Mouse (Mus musculus) heart, embryonic 10.5 days (tissue): ENCODE data around the gene Spats2l. TPM values are rescaled to one million over a fixed set of nuclear protein-coding genes. Genes with fewer than 3 reads are reported as not detected.

Source experiments
- DNase-seq: peaks from one replicate; pipeline ENCODE4 v3.0.0-alpha.2; 2017; ENCODE audit warnings: low spot score
- H3K27ac ChIP-seq: fragments of 300-500 bp; sonication (generic); 2 replicates; pipeline ENCODE4 v1.5.1; 2016; ENCODE audit warnings: mild to moderate bottlenecking
- H3K27me3 ChIP-seq: fragments of 300-500 bp; sonication (generic); 2 replicates; pipeline ENCODE4 v1.6.1; 2016; ENCODE audit warnings: mild to moderate bottlenecking; ENCODE audit not compliant: poor library complexity, insufficient read depth, severe bottlenecking
- H3K36me3 ChIP-seq: fragments of 300-500 bp; sonication (generic); 2 replicates; pipeline ENCODE4 v1.6.1; 2016; ENCODE audit warnings: mild to moderate bottlenecking, moderate library complexity
- H3K4me1 ChIP-seq: fragments of 300-500 bp; sonication (generic); 2 replicates; pipeline ENCODE4 v1.6.1; 2016; ENCODE audit warnings: mild to moderate bottlenecking
- H3K4me3 ChIP-seq: fragments of 300-500 bp; sonication (generic); 2 replicates; pipeline ENCODE4 v1.5.1; 2016; ENCODE audit warnings: mild to moderate bottlenecking, moderate library complexity
- H3K9me3 ChIP-seq: fragments of 300-500 bp; sonication (generic); 2 replicates; pipeline ENCODE4 v1.6.1; 2016; ENCODE audit warnings: mild to moderate bottlenecking, moderate library complexity
- WGBS: fragments of 180-500 bp; shearing (Covaris S2); methylation state at CpG from one replicate; pipeline ENCODE4 v1.1.7; 2016; 5-methylcytosine and 5-hydroxymethylcytosine counted together
- polyA plus RNA-seq: library from polyadenylated mRNA; unstranded; fragments of >200 nt; fragmentation: Nextera tagmentation; extraction: Ambion mirVana; gene quantifications from 2 replicates; pipeline ENCODE4 v1.2.1, GENCODE M21; 2016

Gene Spats2l
- polyA plus RNA-seq, 1 experiment from 2014 or later: 34.3 TPM

DNA sequence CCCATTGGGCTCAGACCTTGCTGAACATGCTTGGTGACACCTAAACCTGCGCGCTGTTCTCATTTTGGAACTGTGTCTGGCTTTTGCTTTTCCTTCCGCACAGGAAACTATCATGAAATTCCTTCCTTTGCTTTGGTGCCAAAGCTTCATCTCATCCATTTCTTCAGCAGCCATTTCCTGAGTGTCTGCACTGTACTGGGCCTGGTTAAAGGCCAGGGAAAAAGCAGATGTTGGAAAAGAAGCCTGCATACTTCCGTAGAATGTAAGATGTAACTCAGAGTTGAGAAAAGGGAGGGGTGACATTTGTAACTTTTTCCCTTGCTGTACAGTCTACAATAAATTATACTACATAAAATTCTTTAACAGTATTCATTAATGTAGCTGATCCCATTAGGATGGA is 18.2 kb downstream of the Spats2l start:
- no peaks in the 10 kb centered on the region for H3K36me3 ChIP-seq
- no peaks in the 10 kb centered on the region for H3K27me3 ChIP-seq
- DNase-seq: no peak
- no peaks in the 10 kb centered on the region for H3K9me3 ChIP-seq
- H3K4me1 ChIP-seq: peaks cover 3% of the 10 kb centered on the region; the same call in 1 of the 2 replicates
- 85% methylated on average over 4 of the region's 4 CpGs for WGBS
- no peak overlapping the region for H3K4me3 ChIP-seq
- H3K27ac ChIP-seq: no peak overlapping the region

DNA sequence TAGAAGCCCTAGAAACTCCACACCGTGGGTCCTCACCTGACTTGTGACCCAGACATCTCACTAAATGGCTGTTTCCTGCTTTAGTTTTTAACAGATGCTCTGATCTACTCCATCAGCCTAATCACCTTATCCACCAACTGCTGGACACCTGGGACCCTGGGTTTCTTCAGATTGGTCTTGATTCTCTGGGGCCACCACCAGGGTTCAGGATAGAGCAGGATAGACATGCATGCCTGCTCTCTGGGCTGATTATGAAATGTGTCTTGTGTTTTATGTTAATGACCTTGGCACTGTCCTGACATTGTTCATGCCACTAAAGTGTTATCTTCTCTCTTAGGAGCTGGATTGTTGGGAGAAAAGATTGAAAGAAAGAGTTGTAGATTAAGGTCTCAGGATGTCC is 21.9 kb downstream of the Spats2l start:
- Histone ChIP-seq H3K9me3 (no peaks in the 10 kb centered on the region), H3K27me3 (no peaks in the 10 kb centered on the region), H3K4me3 (no peak overlapping the region), H3K36me3 (no peaks in the 10 kb centered on the region), H3K4me1 (peaks cover 3% of the 10 kb centered on the region; the same call in 1 of the 2 replicates), H3K27ac (no peak overlapping the region)
- DNase-seq: no peak
- 64% methylated on average over 1 of the region's 1 CpGs for WGBS

DNA sequence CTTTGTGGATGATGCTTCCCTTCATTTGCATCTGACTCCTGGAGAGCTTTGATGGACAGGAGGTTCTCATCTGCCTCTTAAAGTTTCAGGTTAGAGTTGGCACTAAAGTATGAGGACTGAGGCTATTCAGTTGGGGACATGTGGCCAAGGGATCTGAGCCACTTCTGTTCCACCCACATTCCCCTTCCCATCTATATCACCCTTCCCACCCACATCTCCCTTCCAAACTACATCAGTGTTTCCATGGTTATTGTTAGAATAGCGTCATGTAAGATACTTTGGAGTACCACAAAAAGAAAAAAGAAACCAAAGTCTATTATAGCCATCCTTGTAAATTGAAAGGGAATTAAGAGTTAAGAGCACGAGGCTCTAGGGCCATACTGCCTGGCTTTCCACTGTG is 25.4 kb downstream of the Spats2l start:
- Histone ChIP-seq H3K4me1 (peaks cover 3% of the 10 kb centered on the region; the same call in 1 of the 2 replicates), H3K36me3 (no peaks in the 10 kb centered on the region), H3K27ac (no peak overlapping the region), H3K4me3 (no peak overlapping the region), H3K9me3 (no peaks in the 10 kb centered on the region), H3K27me3 (no peaks in the 10 kb centered on the region)
- no peak for DNase-seq
- WGBS: 84% methylated on average over 2 of the region's 2 CpGs

DNA sequence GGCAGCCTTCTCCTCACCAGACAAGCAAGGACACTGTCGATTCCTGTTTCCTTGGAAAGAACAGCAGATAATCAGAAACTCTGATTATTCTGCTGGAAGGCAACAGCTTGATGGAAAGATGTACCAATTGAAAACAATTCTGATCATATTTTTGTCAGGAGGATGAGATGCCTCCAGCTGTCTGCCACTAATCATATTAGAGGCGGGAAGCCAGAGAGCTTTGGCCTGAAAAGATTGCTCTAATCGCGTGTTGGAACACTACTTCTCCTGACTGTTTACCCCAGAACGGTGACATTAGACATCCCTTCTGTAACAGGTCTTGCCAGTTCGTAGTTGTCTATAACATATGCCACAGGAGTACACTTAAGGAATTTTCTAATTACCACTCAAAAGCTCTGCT is 26.9 kb downstream of the Spats2l start:
- no peak for DNase-seq
- Histone ChIP-seq H3K9me3 (no peaks in the 10 kb centered on the region), H3K36me3 (no peaks in the 10 kb centered on the region), H3K27me3 (no peaks in the 10 kb centered on the region), H3K27ac (no peak overlapping the region), H3K4me1 (peaks cover 1% of the 10 kb centered on the region; the same call in 1 of the 2 replicates), H3K4me3 (no peak overlapping the region)
- 83% methylated on average over 6 of the region's 6 CpGs for WGBS

DNA sequence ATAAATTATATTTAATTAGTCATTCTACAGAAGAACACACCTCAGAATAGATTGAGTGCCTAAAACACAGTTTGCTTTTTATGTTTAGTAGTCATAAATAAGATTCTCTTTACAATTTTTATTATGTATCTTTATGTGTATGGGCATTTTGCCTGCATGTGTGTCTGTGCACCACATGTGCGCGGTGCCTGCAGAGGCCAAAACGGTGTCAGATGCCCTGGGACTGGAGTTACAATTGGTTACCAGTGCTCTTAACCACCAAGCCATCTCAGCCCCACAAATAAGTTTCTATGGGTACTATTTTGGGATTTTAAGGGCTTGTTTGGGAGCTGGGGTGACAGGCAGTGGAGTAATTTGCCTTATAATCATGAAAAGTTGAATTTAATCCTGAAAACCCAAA is 32.2 kb downstream of the Spats2l start:
- WGBS: 93% methylated on average over 3 of the region's 3 CpGs
- H3K9me3 ChIP-seq: no peaks in the 10 kb centered on the region
- 0 out of 2 replicates have a peak, but pooled peaks cover 6% of the 10 kb centered on the region for H3K36me3 ChIP-seq
- no peak for DNase-seq
- no peak overlapping the region for H3K4me3 ChIP-seq
- peaks cover 17% of the 10 kb centered on the region for H3K4me1 ChIP-seq
- no peaks in the 10 kb centered on the region for H3K27me3 ChIP-seq
- no peak overlapping the region for H3K27ac ChIP-seq

DNA sequence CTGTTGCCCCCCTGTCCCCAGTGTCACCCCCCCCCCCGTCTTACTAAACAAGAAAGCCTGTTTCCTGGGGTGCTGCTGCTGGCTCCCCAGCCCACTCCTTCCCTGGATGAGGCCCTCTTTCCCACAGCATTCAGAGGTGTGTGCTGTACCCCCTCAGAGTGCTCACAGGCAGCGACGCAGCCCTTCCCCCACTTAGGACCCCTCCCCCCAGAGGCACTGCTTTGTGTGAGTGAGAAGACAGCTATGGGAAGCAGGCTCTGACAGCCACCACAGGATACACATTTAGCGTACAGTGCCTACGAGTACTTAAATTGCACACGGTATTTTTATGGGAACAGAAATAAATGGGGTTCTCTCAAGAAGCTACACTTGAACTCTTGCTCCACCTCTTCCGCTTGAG is 33.9 kb downstream of the Spats2l start:
- peak overlapping the region; percentile 81; the same call in 1 of the 2 replicates for H3K27ac ChIP-seq
- 40% methylated on average over 7 of the region's 7 CpGs for WGBS
- no peaks in the 10 kb centered on the region for H3K27me3 ChIP-seq
- H3K9me3 ChIP-seq: no peaks in the 10 kb centered on the region
- DNase-seq: no peak
- no peak overlapping the region for H3K4me3 ChIP-seq
- 0 out of 2 replicates have a peak, but pooled peaks cover 6% of the 10 kb centered on the region for H3K36me3 ChIP-seq
- H3K4me1 ChIP-seq: peaks cover 17% of the 10 kb centered on the region

DNA sequence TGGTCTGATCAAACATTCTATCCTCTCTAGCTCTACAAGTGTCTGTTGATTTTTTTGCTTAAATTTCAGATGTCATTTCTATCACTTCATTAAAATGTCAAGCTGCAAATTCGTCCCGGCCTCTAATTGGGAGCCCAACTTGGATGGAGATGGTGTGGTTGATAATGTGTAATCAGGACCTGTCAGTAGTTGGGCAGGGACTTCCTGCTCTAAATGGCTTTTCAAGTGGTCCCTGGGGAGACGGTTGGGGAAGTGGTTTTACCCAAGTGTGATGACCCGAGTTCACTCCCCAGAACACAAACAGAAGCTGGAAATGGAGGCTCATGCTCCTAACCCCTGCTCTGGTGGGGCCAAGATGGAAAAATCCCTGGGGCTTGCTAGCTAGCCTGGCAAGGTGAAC is 36.3 kb downstream of the Spats2l start:
- WGBS: 41% methylated on average over 4 of the region's 4 CpGs
- Histone ChIP-seq H3K9me3 (no peaks in the 10 kb centered on the region), H3K4me1 (peaks cover 17% of the 10 kb centered on the region), H3K27ac (no peak overlapping the region), H3K4me3 (no peak overlapping the region), H3K36me3 (0 out of 2 replicates have a peak, but pooled peaks cover 6% of the 10 kb centered on the region), H3K27me3 (no peaks in the 10 kb centered on the region)
- no peak for DNase-seq

DNA sequence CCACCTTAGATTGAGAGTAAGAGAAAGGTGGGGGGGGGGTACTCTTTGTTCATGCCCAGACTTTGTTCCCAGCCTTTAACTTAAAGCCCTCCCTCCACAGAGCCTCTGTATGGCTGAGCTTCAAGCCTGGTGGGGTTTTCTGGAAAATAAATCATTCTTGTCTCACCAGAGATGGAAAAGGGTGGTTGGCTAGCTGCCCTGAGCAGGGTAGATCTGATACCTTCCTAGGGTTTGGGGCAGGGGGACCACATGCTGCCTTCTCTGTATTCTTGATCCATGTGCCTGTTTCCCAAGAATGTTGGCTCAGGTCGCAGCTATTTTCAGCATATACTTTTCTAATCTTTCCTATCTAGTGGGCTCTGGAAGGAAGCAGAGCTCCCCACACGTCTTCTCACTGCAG is 43.1 kb downstream of the Spats2l start:
- H3K4me1 ChIP-seq: peaks cover 11% of the 10 kb centered on the region
- H3K9me3 ChIP-seq: no peaks in the 10 kb centered on the region
- H3K27ac ChIP-seq: no peak overlapping the region
- H3K27me3 ChIP-seq: no peaks in the 10 kb centered on the region
- H3K36me3 ChIP-seq: no peaks in the 10 kb centered on the region; the same call in 1 of the 2 replicates
- no peak overlapping the region for H3K4me3 ChIP-seq
- no peak for DNase-seq
- 18% methylated on average over 2 of the region's 2 CpGs for WGBS

DNA sequence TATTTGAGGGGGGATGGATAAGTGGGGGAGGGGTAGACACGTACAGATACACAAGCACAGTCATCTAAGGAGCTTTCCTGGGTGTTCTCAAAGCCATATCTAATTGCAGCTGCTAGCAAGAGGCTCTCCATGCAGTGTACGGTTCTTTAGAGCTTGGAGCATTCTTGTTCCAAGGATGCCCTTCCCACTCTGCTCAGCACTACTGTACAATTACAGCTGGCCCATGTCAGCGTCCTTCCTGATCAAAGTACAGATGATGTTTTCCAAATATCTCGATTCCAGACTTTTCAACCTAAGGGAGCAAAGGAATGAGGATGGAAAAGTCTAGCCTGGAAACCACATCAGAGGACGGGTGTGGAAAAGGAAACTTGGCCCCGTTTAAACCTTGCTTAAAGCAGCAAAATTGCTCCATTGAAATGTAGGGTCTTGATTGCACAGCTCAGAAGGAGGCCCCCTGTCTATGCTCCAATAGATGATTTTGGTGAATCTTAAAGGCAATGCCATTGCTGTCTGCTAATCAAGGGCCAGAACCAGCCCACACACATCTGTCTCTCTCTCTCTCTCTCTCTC is 46.6 kb downstream of the Spats2l start:
- no peaks in the 10 kb centered on the region; the same call in 1 of the 2 replicates for H3K36me3 ChIP-seq
- peaks cover 26% of the 10 kb centered on the region for H3K4me1 ChIP-seq
- H3K27ac ChIP-seq: no peak overlapping the region
- no peaks in the 10 kb centered on the region for H3K9me3 ChIP-seq
- WGBS: 70% methylated on average over 6 of the region's 6 CpGs
- DNase-seq: no peak
- no peak overlapping the region for H3K4me3 ChIP-seq
- H3K27me3 ChIP-seq: no peaks in the 10 kb centered on the region

DNA sequence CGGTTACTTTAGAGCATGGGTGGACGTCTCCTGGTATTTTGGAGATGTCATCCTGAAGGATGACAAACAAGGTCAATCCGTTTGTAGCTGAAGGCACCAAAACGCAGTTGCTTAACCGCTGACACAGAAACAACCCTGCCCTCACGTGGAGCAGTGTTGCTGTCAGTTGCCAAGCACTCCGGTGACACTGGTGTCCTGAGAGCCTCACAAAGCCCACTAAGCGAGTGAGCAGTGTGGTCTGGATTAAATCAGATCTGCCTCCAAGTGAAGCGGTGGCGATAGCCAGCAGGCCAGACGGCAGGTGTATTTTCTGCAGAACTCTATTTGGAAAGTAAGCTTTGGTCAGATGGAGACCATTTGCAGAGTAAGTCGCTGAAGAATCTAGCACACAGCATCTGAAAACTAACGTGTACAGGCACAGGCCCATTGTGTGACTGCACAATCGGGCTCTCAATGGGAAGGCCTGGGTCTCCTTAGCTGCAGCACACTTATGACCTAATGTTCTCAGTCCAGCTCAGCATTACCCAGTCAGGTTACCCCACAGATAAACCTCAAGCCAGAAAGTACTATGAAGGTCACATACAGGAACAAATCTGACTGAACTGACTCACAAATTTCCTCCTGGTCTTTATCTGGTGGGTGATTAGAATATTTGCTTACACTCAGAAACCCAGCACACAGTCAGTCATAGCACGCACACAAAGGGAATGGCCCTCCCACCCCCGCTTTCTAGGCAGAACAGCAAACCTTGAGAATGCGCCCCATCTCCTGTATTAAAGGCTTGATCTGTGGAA is 51.2 kb downstream of the Spats2l start:
- Histone ChIP-seq H3K9me3 (no peaks in the 10 kb centered on the region), H3K4me1 (peaks cover 23% of the 10 kb centered on the region), H3K36me3 (no peaks in the 10 kb centered on the region), H3K27me3 (no peaks in the 10 kb centered on the region), H3K27ac (peak overlapping the region; percentile 2; the same call in 1 of the 2 replicates), H3K4me3 (no peak overlapping the region)
- 62% methylated on average over 17 of the region's 17 CpGs for WGBS
- no peak for DNase-seq

DNA sequence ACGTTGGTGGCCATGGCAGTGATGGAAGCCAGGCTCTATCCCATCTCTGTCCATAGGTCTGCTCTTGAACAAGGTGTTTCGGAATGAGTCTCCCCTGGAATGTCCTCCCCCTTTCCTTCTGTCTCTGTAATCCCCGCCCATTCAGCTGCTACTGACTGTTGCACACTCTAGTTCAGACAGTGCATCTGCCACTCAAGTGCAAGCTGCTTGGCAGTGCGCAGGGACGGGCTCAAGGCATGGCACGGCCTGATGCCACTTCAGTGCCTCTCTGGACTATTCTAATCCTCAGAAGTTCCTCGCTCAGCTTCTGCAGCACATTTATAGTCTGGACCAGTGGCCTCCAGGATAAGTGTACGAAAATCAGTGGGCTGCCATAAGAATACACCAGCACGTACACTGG is 52.3 kb downstream of the Spats2l start:
- Histone ChIP-seq H3K9me3 (no peaks in the 10 kb centered on the region), H3K36me3 (no peaks in the 10 kb centered on the region), H3K27me3 (no peaks in the 10 kb centered on the region), H3K27ac (no peak overlapping the region), H3K4me1 (peaks cover 23% of the 10 kb centered on the region), H3K4me3 (no peak overlapping the region)
- 76% methylated on average over 9 of the region's 9 CpGs for WGBS
- no peak for DNase-seq

DNA sequence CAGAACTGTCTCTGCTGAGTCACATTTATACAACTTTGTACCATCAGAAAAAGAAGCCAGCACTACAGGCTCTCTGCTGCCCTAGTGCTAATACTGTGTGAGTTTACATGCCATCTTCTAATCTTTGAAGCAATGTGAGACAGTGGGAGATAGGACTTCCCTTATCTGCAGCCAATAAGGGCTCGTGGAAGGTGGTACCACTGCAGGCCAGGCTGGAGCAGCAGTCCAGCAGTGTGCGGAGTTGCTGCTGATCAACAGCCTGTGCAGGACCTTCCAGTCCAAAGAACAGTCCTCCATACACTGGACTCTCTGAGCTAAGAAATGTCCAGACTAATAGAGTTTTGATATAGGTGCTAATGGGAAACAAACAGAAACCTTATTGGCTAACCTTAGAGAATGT is 59.2 kb downstream of the Spats2l start:
- Histone ChIP-seq H3K4me3 (no peak overlapping the region), H3K27ac (0 out of 2 replicates have a peak overlapping the region, but pooled peaks have one; percentile 22), H3K4me1 (peaks cover 12% of the 10 kb centered on the region), H3K36me3 (no peaks in the 10 kb centered on the region), H3K9me3 (no peaks in the 10 kb centered on the region), H3K27me3 (no peaks in the 10 kb centered on the region)
- 28% methylated on average over 2 of the region's 2 CpGs for WGBS
- no peak for DNase-seq

DNA sequence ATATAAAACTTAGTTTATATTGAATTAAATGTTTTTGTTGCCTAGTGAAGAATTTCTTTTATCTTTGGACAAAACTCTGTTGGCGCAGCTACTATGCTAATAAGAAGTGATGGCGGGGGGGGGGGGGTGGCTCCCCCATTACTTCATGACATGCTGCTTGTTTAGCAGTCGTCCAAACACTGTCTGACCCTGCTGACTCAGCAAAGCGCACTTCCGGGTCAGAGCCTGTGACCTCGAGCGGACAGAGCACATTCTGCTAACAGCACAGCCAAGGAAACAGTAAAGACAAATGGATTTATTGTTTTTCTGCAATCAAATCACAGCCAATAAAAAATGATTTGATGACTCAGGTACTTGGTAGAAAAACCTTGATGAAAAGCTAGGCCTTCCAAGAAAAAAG is 61.2 kb downstream of the Spats2l start:
- 67% methylated on average over 7 of the region's 7 CpGs for WGBS
- DNase-seq: no peak

More for the DNA sequence above, 61.2 kb downstream of the Spats2l start:
- Histone ChIP-seq H3K27ac (no peak overlapping the region), H3K9me3 (no peaks in the 10 kb centered on the region), H3K27me3 (no peaks in the 10 kb centered on the region), H3K36me3 (no peaks in the 10 kb centered on the region), H3K4me3 (no peak overlapping the region), H3K4me1 (peaks cover 15% of the 10 kb centered on the region)
